Mouse (Mus musculus) layer of hippocampus, postnatal 36 days (tissue): Measurements from ENCODE around the gene Mettl27. TPM values are rescaled to one million over a fixed set of nuclear protein-coding genes. Genes with fewer than 3 reads are reported as not detected.
"Not testable (repeated sequence)": the region's sequence is repeated elsewhere in the genome, so short reads cannot be mapped to it uniquely, and the experiment has no call there.

ENCODE experiments used
- DNase-seq, 2 experiments: peaks; one replicate each; pipeline ENCODE4 v3.0.0; 2022
- total RNA-seq, 2 experiments: library from RNA; stranded (reverse); gene quantifications; 2 replicates each; pipeline ENCODE4 v1.2.3; 2021

The Mettl27 gene
- total RNA-seq, 2 experiments from 2014 or later: 7.1 to 8.4 TPM

DNA sequence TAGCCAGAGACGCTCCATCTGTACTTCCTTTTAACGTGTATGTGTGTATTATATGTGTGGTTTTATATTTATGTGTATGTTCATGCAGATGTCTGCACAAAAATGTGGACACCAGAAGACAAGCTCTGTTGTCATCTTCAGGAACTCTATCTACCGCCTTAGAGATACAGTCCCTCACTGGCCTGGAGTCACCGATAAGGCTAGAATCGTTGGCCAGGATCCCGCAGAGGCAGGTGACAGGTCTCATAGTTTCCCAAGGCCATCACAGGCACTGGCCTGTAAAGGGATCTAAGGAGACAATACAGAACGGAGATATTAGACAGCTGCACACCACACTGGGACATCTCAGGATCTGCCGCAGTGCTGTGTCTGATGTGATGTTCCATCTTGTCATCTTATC, 11.1 kb upstream of the Mettl27 start:
- DNase-seq: no peak

DNA sequence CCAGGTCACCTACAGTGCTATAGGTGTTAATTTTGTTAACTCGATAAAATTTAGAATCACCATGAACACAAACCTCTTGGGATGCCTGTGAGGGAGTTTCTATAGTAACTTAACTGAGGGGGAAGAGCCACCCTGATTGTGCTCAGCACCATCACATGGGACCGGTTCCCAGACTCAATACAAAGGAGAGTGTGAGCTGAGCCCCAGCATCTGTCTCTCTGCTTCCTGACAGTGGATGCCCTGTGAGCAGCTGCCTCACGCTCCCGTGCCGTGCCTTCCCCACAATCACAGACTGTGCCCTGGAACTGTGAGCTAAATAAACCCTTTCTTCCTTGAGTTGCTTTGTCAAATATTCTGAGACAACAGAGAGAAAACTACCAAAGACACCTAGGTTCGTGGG, 9.0 kb upstream of the Mettl27 start:
- no peak for DNase-seq

DNA sequence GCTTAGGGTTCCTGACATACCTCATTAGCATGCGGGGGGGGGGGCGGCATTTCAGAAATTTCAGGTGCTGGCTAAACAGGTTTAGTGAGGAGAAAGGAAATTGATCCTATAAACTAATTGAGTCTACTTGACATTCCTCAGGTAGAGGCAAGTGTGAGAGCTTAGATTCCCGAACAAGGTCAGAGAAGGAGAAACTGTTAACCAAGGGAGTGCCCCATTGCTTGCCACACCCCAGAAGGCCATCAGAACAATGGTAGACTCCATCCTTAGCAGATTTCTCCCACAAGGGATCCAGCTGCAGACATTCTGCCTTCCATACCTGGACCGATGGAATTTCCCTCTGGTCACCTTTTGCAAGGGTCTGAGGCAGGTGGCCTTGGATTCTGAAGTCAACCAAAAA, 5.4 kb upstream of the Mettl27 start:
- no peak for DNase-seq

DNA sequence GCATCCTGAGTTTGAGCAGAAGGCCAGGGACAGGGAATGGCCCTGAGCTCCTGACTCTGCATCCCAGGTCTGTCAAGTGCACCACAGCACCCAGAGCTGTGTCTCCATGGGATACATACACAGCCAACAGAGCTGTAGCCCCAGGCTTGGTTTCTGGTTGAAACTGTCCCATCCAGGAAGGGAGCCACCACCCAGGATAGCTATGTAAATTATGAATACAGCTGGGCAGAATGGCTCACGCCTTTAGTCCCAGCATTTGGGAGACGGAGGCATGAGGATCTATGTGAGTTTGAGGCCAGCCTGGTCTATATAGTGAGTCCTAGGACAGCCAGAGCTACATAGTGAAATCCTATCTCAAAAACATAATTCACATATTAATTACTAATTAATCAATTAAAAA, 2.2 kb upstream of the Mettl27 start:
- DNase-seq: no peak

DNA sequence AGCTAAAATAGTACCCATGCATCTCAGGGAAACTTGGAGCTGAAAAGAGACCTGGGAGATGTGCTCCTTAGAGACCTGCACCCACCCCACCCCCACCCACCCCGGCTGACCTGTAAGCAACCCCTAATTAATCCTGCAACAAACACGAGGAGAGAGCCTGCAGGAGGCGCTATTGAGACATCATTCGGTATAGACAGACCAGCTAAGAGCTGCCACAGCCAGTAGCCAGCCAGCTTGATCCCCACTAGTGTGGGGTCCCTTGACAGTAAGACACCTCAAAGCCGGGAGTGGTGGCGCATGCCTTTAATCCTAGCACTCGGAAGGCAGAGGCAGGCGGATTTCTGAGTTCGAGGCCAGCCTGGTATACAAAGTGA, 722 bp downstream of the Mettl27 start:
- peak; percentile 10 to 14 for DNase-seq

DNA sequence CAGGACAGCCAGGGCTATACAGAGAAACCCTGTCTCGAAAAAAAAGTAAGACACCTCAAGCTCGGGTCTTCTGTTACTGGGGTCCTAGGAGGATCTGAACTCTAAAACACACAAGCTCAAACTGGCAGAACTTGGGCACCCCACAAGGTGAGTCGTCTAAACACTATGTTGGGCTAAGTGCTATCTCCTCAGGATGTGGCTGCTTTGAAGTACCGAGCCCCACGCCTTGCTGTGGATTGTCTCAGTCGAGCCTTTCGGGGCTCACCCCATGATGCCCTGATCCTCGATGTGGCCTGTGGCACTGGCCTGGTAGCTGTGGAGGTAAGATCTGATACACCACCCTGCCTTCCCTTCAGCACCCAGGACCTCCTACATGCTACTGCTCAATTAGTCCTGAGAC, 1.1 kb downstream of the Mettl27 start:
- no peak for DNase-seq

DNA sequence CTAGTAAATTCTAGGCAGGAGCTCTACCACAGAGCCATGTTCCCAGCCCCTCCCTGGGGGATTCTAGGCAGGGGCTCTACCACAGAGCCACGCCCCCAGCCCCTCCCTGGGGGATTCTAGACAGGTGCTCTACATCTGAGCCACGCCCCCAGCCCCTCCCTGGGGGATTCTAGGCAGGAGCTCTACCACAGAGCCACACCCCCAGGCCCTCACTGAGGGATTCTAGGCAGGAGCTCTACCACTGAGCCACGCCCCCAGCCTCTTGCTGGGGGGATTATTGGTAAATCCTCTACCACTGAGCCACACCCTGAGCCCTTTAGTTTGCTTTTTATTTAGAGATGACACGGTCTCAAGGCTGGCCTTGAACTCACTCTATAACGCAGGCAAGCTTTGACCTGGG, 1.5 kb downstream of the Mettl27 start:
- DNase-seq: not testable (repeated sequence)

DNA sequence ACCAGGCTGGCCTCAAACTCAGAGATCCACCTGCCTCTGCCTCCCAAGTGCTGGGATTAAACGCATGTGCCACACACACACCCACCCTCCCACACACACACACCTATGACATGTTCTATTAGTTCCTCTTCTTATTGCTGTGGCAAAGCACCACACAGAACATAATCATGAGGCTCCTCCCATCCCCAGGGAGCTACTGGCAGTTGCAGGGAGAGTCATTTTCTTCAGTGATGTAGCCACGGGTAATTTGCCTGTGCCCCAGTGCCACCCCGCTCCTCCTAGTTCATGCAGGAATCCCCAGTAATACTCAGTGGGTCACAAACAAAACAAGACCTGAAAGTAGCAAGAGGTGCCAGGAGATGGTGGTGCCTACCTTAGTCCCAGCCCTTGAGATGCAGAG, 2.5 kb downstream of the Mettl27 start:
- DNase-seq: no peak

DNA sequence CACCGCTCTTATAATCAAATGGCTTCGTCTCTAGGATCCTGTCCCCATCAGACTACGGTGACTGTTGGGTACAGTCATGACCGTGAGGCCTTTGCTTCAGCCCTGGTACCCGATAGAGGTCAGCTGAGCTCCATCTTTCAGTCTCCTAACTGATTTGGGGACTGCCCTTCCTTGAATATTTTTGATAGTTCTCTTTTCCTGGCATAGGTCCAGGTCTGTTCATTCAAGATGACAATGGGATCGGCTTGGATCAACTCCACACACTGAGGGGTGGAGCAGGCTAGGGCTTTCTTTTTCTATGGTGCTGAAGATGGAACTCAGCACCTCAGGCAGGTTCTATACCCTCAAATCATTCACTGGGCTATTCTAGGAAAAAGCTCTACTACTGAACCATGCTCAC, 3.9 kb downstream of the Mettl27 start:
- no peak for DNase-seq

DNA sequence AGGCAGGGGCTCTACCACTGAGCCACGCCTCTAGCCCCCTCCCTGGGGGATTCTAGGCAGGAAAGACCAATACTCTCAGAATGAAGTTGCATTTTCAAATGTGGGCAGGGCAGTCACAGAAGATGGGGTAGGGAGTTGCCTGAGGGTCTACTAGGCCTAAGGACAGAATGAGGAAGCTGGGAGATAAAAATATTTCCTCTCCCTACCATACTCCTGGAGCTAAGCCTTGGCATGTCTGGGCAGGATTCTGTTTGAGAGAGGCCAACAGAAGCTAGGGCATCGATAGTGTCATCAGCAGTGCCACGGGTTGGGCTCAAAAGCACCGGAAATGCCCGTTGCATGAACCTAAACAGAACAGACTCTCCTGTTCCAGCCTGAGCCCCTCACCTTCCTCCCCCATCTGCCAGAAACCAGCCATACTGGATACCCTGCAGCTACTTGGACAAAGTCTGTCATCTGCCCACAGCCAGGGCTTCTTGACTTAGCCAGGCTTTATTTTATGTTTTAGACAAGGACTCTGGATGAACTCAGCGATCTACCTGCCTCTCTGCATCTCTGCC, 4.5 kb downstream of the Mettl27 start:
- no peak for DNase-seq

DNA sequence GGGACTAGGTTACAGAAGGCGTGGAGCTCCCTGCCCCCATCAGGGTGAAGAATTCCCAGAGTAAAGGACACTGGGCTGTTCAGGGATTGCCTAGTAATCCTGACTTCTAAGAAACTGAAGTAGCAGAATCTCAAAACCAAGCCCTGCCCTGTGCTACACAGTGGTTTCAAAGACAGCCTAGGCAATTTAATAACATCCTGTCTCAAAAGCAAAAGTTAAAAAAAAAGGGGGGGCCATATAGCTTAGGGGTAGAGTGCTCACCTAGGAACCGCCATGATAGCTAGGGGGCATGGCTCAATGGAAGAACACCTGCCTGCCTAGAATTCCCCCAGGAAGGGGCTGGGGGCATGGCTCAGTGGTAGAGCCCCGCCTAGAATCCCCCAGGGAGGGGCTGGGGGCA, 6.9 kb downstream of the Mettl27 start:
- DNase-seq: no peak

DNA sequence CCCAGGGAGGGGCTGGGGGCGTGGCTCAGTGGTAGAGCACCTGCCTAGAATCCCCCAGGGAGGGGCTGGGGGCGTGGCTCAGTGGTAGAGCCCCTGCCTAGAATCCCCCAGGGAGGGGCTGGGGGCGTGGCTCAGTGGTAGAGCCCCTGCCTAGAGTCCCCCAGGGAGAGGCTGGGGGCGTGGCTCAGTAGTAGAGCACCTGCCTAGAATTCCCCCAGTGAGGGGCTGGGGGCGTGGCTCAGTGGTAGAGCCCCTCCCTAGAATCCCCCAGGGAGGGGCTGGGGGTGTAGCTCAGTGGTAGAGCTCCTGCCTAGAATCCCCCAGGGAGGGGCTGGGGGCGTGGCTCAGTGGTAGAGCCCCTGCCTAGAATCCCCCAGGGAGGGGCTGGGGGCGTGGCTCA, 7.4 kb downstream of the Mettl27 start:
- not testable (repeated sequence) for DNase-seq

DNA sequence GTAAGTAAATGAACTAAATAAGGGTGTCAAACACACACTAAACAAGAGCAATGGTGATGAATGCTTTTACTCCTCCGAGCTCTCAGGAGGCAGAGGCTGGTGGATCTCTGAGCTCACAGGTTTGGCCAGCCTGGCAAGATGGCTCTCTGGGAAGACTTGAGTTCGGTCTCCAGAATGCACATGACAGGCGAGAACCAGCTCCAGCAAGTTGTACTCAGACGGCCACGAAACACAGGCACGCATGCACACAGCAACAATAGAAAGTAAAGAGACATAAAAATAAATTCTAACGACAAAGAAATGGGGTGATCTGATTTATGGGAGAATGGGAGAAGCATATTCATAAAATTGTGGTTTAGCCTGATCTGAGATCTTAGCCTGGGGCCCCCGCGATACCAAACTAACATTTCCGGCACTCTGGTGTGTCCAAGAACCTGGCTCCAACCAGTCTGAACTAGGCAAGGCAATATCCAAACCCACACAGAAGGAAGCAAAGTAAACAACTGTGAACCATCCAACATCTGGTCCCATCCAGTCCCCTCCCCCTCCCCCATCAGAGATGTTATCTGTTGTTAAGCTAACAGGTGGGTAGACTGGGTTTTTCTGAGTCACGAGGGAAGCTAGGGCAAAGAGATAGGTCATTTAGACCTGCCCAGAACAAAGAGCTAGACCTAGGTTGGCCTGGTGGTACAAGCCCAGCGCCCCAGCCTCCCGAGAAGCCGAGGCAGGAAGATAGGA, 9.5 kb downstream of the Mettl27 start:
- DNase-seq: no peak

DNA sequence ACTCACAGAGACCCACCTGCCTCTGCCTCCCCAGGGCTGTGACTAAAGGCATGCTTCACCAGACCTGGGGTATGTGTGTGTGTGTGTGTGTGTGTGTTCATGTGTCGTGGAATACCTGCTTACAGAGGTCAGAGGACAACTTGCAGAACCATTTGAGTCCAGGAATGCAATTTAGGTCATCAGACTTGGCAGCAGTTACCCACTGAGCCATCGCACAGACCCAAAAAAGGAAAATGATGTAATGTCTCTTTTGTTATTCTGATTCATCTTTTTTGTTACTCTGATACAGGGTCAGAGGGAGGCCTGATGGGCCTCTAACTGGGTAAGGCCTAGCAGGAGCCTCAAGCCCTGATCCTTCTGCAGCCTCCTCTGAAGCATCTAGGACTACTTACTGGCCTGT, 10.6 kb downstream of the Mettl27 start:
- no peak for DNase-seq

DNA sequence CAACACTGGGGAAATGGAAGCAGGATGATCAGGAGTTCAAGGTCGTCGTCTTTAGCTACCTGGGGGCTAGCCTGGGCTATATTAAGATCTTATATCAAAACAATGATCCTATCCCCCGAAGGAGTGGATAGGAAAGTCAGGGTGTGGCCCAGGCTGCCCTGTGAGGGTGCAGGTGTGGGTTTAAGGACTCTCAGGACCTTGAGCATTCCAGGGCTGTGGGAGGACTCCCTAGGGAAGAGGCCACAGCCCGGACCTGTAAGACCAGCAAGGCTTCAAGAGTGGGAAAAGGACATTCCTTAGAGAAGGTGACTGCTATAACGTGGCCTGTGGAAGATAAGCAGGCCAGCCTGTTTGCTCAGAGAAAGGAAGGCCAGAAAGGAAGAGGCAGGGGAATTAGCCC, 12.0 kb downstream of the Mettl27 start:
- no peak for DNase-seq

DNA sequence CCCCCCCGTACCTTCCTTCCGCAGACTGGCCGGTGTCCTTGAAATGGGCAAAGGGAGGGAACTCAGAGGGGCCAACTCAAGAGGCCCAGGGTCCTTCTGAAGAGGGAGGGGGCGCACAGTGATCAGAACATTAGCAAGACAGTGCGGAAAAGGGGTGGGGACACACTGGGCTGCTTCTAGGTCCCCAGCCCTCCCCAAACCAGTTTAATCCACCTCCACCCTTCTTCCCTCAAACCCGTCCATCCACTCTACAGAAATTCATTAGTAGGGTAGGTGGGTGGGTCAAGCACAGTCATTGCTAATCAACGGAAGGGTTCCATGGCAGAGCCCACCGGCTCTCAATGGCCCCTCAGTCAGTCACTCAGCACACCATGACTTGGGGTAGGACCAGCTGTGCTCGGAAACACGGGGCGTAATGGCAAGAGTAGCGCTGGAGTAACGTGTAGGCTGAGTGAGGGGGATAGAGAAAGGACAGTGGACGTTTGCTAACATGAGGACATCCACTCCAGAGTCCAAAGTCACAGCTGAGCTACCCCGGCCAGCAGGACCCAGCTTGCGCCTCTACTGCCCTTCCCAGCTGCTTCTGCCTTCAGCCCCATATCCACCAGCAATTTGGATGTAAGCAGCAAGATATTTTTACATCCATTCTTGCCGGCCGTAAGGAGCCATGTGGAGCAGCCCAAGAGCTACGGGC, 13.2 kb downstream of the Mettl27 start:
- no peak for DNase-seq

DNA sequence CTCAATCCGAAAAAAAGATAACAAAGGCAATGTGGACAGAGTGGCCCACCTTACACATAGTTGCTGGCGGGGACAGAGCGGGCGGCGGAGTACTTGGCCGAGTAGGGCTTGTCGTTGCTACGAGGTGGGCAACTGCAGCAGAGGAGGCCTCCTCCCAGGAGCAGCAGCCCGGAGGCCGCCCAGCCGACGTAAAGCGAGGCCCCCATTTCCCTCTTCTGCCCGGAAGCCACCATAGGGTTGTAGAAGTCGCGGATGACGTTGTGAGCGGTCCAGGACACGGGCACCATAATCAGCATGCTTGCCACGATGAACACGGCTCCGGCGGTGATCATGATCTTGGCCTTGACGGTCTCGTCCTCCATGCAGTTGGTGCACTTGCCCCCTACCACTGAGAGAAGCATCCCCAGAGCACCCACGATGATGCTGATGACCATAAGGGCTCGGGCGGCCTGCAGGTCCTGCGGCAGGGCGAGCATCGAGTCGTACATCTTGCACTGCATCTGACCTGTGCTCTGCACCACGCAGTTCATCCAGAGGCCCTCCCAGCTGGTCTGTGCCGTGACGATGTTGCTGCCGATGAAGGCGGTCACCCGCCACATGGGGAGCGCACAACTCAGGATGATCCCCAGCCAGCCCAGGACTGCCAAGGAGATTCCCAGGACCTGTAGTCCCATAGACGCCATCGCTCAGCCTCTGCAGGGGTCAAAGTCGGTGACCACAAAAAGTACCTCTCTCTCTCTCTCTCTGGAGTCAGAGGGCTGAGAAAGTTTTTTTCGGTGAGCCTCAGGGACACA, 14.1 kb downstream of the Mettl27 start:
- DNase-seq: no peak

DNA sequence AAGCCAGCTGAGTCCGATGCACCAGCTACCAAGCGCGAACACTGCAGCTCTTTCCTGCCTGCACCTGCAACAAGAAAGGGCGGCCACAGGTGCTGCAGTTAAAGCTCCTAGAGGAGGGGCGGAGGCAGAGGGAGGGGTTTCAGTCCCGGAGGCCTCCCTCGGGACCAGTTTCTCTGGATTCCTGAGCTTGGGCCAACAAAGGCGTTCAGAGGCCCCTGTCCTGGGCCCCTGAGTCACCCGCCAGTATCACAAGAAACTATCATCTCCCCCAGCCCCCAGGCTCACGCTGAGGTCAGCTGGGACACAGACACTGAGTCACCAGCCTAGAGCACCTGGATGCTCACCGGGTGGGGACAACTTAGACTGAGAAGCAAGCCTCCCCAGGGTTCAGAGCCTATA, 14.7 kb downstream of the Mettl27 start, which contains the start of gene Cldn4:
Cldn4 (minus strand) TSS at position 78 of the 399 bp plus-strand sequence.
- no peak for DNase-seq

DNA sequence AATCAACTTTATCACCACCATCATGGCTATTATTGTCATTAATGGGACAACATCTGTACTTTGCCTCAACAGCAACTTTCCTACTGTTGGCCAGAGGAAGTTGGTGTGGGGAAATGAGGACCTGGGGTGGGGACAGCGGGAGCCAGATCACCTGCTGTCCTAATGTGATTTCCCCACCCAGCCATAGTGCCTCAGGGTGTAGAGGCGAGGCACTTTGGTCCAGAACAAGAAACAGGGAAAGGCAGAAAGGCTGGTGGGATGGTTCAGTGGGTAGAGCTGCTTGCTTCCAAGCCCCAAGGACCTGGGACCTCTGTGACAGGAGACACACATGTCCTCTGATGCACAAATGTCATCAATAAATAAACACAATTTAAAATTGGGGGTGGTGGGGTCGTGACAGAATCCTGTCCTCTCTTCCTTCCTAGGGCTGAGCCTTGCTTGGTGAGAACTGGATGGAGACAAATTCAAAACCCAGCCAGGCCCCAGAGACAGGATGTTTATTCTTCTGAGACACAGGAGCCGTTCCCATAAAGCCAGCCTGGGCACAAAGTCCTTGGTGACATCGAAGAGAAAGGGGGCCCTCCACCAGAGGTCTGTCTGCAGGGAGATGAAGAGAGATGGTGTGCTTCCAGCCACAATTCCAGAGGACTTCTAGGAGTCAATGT, 15.4 kb downstream of the Mettl27 start:
- no peak for DNase-seq

DNA sequence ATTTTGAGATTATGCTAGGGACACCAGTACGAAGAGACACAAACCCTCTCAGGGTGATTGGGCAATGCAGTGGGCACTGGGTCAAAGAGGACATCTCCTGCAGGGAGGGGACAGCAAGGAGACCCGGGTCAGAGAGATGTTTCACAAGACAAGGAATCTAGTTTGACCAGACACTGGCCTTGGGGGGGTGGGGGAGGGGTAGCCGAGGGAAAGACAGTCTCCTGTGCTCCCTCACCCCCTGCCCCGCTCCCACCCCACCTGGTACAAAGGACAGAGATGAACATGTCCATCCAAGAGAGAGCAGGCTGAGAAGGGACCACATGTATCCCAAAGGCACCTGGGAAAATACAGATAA, 15.9 kb downstream of the Mettl27 start:
- DNase-seq: no peak

DNA sequence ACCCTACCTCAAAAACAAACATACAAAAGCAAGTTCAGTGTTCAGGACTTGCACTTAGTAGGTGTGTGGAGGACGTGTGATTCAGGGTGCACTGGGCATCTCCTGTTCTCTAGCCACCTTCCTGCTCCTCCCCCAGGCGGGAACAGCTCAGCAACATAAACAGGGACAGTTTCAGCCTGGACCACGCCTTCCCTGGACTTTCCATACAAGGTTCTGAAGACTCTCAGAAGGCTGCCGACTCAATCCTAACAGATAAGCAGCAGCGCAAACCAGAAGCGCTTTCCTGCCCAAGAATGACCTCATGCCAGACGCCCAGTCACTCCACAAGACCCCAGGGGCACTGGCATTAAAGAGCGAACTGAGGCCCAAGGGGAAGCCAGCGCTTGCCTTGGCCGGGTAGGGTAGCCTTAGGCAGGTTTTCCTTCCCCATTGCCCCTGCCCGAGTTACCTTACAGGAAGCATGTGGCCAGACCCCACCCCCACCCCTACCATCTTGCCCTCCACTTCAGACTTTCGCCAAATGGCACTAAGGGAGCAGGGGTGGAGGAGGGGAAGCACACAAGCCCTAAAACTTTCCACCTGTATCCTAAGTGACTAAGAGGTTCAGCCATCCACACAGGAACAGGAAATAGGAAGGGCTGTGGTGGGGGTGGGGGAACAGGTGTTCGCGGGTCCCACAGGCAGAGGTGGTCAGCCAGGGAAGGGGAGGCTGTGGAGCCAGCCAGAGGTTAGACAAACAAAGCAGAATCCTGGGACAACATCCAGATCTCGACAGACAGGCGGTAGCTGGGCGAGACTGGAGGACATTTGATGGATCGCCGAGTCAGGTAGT, 19.1 kb downstream of the Mettl27 start:
- no peak for DNase-seq

DNA sequence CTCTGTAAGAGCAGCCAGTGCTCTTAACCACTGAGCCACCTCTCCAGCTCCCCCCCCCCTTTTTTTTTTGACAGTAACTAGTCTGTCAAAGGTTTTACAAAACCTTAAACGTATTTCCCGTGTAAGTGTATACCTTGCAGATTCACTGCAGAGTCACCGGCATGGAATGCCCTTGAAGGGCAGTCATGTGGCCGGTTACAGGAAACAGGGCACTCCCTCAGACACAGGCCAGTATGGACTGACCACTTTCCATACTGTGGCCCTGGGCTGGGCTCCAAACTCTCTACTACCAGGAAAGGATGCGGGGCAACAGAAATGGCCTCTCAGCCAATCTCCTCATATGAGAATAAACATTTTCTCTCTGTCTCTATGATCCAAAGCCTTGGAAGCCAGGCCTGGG, 23.3 kb downstream of the Mettl27 start:
- no peak for DNase-seq
